Mouse (Mus musculus) adrenal gland, postnatal 4 days (tissue): Measurements from ENCODE around the gene Snx13. TPM values are rescaled to one million over a fixed set of nuclear protein-coding genes. Genes with fewer than 3 reads are reported as not detected.
A peak's percentile ranks its signal among the peaks of the same experiment; 100 is the strongest.

Experiments used
- DNase-seq, 2 experiments: peaks; one replicate each; pipeline ENCODE4 v3.0.0; 2021 to 2022; ENCODE audit warnings: low spot score in 2 of 2, mixed read lengths in 2 of 2
- long read RNA-seq, 2 experiments: library from polyadenylated mRNA; stranded (forward); transcript quantifications; one replicate each; pipeline ENCODE4 v2.0.0; 2021
- total RNA-seq, 2 experiments: library from RNA; stranded (reverse); gene quantifications; 2 replicates each; pipeline ENCODE4 v1.2.3; 2021

The Snx13 gene
- total RNA-seq, result 10 to 100 TPM; 32.3 to 35.1 TPM
- long read RNA-seq, experiment 1, full-length matches to known transcripts, result 3 of 7 reads
- long read RNA-seq, experiment 1, partial matches to known transcripts, result 1 of 7 reads
- long read RNA-seq, experiment 1, other reads (novel, unspliced or antisense), result 3 of 7 reads
- long read RNA-seq, experiment 2, full-length matches to known transcripts, result 18 of 23 reads
- long read RNA-seq, experiment 2, partial matches to known transcripts, result 1 of 23 reads
- long read RNA-seq, experiment 2, other reads (novel, unspliced or antisense), result 4 of 23 reads

DNA sequence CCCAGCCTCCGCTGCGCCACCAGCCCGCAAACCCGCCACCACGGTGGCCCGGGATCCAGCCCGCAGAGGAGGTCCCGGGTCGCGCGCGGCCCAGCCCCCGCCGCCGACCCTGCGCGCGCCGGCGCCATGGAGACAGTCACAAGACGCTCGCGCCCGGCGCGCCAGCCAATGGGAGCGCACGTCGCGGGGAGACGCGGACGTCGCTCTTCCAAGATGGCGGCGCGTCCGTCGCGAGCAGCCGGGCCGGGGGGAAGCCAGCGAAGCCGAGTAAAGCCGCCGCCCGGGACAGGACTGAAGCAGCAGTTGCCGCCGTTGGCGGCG, at the start of gene Snx13:
Gene Snx13 (plus strand): TSS at position 188 of the 321 bp plus-strand sequence.
- DNase-seq, result peak; percentile 71 to 76

DNA sequence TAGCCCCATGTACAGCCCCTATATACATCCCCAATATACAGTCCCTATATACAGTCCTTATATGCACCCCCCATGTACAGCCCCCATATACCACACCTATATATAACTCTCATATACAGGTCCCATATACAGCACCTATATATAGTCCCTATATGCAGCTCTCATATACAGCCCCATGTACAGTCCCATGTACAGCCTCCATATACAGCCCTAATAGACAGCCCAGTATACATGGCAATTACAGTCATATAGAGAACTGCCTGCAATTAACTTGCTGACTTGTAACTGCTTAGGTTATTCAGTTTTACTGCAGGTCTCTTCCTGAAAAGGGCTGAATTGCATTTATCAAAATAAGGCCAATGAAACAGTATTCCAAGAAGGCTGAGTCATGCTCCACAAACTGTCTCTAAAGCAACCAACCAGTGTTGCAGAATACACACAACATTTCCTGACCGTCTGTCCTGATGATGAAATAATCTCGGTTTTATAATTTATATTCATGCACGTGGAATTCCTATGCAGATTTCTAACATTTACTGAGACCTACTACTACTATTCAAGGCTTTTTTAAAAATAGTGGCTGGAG, 49.3 kb upstream of the Snx13 start:
- DNase-seq, result no peak

DNA sequence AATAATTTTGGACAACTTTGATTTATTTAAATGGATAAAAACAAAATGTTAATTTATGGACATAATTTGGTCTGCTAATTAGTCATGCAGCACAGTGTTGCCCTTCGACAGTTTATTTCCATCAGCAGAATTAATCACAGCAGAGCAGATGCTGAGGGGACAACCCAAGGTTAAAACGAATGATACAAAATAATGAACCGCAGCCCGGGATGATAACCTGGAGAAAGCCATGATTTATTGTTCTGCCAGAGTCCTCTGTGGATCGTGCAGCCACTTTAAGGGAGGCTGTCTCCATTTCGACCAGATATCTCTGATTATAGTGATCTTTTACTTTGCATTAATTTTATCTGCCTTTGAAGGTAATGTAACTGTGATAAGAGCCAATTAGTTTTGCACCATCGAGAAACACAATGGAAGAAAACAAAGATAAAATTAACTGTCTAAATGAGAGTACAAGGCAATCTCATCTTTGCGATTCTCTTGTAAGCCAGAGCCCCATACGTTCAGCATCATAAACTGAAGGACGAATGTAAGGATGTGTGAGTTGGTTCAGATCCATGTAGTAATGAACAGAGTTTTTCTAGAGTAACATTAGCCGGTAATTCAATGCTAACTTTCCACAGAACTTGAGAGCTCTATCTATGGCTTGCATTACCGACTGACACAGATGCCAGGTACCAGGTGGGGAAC, 48.1 kb upstream of the Snx13 start:
- DNase-seq, result no peak

DNA sequence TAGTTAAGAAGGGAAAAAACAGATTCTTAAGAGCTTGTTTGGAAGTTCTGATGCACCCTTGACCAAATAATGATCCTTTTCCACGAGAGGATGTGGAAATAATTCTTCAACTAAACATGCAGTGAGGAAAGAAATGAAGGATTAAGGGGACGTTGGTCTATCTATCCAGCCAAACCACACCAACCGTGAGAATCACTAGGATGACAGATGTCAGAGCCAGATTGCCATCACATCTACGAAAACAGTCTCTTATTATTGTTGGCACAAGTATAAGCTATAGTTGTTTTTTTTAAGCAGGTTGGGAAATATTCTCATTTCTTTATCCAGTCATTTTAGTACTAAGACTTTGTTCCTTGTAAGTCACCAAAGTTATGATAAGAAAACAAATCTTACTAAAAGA, 46.7 kb upstream of the Snx13 start:
- DNase-seq, result no peak

DNA sequence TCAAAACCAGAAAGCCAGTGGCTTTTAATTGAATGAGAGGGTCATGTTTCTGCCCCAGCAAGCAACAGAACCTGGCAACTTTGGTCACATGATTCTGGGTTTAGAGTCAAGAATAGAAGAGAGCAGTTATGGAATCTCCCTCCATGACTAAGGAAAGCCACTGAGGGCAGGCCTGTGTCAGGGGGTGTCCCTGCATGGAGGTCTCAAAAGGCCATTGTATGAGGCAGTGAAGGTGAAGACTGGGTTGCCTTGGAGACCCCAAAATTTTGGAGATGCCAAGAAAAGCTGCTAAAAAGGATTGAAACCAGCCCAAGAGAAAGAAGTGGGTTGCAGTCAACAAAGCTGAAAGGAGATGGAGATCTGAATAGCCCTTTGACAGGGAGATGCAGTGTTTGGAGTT, 41.2 kb upstream of the Snx13 start:
- DNase-seq, result no peak

DNA sequence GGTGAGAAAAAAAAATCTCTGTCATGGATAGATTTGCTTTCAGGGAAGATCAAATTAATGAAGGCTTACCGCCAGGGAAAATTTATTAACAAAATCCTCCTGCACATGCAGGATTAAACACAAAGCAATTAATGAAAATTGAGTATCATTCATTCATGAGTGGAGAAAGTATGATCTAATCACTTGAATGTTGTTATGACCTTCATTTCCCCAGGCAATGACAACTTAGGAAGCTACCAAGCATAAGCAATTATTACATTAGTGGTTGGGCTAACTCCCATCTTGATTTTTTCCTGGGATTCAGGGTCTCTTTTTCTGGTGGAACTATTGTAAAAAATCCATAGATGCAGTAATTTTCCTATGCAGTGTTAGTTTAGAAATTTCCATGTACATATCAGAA, 39.1 kb upstream of the Snx13 start:
- DNase-seq, result no peak

DNA sequence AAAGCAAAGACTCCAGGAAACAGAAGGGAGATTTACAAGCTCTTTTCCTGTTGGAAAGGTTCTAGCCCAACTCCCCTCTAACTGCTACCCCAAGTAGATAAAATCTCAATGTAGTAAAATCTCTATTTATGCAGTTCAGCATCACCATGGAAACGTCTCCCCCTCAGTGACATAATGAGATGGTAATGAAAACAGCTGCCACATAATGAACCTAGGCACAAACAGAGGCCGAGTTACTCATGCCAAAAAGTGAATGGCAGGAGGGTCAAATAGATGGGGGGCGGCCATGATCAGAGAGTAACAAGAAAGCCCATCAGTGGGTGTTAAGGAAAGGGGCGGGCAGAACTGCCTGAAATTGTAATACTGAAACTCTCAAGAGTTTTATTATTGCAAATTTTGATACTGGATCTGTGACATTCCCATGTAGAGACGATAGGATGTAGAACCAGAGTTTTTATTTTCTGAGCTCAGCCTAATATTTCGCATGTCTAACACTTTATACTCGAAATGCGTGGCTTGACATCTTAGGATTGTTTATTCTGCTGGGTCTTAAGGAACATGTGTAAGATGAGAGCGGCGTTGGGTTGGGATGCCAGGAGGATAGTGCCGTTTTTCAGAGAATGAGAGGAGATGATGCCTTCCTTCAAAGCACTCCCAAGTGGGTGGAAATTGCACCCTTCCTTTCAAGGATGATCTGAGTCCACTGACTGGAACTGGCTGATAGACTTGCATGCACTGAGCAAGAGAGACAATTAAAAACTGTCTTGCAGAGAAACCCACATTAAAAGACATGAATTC, 38.4 kb upstream of the Snx13 start:
- no peak for DNase-seq

DNA sequence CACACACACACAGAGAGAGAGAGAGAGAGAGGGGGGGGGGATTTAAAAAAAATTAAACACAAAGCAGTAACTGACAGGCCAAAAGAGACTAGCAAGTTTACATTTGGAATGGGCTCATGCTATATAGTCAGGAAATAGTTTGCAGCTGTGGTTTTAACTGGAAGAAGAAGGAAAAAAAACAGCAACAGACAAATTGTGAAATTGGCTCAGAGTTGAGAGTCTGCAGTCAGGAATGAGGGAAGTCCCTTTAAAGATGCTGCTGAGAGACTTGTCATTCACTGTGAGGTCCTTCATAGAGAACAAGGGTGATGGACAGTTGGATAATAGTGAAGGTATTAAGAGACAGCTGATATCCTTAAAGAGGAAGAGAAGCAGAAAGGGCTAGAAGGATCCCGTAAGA, 35.5 kb upstream of the Snx13 start:
- no peak for DNase-seq

DNA sequence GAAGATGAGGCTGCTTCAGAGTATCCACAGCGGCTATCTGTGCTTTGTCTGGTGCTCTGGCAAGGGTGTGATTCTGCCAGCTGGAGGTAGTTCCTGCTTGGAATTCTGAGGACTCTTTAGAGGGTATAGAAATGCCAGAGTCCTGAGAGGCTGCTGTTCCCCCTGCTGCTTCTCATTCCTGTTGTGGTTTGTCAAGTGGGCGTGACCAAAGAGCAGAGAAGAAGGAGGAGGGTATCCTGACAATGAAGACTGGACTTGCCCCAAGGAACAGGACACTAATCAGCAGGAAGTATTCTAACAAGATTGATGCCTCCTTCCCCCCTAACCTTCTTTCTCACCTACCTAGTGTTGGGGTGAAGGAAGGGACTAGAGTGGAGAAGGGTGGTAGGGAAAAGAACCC, 33.0 kb upstream of the Snx13 start:
- no peak for DNase-seq

DNA sequence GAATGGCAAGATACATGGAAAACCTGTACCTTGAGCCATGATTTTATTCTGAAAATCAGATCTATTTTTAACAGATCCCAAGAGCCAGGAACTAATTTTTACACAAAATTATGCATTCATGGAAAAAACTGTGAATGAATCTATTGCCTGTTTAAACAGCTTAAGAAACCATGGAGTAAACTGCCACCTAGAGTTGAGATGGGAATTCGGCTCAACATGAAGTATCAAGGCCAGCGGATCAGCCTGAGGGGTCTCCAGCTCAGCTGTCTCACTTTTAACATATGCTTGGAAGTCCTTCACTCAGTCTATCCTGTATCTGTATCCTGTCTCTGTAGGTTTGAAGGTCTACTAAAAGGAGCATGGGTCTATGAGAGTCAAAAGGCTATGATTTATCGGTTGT, 30.9 kb upstream of the Snx13 start:
- no peak for DNase-seq

DNA sequence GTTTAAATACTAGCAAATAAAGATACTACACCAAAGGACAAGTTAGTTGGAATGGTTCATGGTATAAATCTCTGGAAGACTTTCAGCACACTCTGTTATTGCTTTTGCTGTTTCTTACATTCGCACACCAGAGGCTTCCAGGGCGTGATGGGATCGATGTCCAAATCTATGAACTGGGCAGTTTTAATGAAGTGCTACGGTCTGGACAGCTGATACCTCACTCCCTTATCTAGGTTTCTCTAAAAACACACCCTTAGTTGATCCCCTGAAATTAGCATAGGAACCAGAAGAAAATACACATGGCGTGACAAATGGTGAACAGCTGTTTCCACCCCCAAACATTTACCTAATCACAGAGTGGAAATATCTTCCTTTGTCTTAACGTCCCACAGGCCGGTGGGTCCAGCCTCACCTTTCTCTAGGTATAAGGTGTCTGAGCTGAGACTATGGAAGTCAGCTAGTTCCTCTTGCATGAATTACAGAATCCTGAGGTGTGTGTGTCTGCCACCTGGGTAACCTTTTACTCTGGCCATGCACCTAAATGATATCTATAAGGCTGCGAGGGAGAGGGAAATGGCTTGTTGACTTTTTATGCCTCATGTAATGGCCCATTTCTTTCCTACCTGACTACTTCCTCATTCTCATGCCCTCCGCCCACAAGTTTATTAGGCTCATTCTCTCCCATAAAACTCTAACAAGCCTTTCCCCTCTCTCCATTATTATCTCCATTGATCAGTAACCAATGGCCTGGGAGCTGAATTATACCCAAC, 30.3 kb upstream of the Snx13 start:
- DNase-seq, result no peak

DNA sequence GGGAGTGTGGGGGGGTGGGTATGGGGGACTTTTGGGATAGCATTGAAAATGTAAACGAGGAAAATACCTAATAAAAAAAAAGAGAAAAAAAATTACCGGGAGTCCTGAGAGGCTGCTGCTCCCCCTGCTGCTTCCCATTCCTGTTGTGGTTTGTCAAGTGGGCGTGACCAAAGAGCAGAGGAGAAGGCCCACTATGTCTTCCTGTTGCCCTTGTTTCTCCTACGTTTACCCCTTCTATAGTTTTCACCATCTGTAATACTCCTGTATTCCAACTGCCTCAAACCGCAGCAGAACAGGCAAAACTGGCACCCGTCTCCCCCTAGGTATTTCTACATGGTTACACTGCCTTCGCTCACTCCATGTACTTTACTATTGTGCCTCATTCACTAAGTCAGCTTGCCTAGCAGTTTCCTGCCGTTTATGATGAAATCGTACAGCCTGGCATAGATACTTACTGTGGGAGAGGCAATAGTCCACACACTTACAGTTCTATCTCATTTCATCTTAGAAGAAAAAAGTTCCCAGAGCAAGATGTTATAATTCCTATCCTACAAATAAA, 28.2 kb upstream of the Snx13 start:
- DNase-seq, result no peak

DNA sequence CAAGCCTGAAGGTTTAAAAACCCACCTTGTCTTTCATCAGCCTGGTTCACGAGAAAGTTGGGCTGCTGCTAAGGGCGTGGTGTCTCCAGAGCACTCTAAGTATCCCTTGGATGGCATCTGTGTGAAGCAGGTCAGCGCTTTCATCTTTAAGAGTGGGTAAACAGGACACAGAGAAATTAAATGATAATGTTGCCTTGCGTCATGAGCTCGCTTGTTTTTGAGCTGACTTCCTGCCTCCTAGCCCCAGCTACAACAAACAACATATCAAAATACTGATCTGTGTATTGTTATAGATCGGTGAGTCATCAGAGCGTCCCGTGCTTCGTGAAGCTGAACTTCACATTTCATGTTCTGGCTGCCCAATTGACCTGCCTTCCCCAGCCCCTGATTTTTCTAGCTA, 25.7 kb upstream of the Snx13 start:
- DNase-seq, result no peak

DNA sequence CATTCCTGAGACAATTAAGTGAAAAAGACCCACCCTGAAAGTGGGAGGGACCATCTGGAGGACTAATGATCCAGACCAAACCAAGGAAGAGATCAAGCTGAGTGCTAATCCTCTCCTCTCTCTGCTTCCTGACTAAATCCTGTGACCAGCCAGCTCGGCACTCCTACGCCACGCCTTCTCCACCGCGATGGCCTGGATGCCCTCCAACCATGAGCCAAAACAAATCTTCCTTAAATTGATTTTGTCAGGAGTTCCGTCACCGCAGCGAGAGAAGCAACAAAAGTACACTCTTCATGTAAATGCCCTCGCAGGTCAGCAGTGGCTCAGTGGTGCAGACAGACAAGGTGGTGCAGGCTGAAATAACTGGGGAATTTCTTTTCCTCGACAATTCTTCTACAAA, 24.9 kb upstream of the Snx13 start:
- DNase-seq, result no peak

DNA sequence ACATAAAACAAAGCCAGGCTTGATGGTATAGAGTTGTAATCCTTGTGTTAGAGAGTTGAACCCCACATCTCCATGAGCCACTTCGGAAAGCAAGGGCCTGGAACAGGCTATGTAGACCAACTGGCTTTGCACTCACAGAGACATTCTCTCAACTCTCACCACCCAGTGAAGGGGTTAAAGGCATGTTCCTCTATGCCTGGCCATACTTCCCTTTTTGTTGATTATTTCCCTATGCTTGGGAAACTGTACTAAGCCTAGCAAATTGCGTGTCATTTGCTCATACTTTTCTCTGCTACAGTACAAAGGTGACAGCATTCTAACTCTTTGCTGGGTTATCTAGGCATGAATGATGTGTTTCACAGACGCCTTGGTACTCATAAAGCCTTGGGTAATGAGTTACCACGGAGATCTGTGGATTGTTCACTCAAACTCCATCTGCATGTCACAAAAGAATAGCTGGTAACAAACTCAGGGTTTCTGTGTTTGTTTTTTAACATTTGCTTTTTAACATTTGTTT, 21.0 kb upstream of the Snx13 start:
- no peak for DNase-seq

DNA sequence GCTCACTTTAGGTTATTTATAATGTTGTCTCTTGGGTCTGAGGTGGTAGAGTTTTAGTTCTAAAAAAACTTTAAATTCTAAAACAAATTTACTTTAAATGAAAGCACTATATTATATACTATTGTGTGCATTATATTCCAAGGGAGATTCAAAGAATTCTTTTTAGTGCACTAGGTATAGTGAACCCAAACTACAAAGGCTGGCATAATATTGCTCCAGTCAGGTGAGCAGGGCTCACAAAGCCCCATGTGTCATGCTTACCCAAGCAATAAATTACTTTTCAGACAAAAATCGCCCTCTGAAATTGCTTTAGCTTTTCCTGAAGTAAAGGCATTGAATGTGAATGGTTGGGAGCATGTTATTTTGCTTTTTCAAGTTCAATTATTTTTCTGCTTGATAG, 19.5 kb upstream of the Snx13 start:
- no peak for DNase-seq

DNA sequence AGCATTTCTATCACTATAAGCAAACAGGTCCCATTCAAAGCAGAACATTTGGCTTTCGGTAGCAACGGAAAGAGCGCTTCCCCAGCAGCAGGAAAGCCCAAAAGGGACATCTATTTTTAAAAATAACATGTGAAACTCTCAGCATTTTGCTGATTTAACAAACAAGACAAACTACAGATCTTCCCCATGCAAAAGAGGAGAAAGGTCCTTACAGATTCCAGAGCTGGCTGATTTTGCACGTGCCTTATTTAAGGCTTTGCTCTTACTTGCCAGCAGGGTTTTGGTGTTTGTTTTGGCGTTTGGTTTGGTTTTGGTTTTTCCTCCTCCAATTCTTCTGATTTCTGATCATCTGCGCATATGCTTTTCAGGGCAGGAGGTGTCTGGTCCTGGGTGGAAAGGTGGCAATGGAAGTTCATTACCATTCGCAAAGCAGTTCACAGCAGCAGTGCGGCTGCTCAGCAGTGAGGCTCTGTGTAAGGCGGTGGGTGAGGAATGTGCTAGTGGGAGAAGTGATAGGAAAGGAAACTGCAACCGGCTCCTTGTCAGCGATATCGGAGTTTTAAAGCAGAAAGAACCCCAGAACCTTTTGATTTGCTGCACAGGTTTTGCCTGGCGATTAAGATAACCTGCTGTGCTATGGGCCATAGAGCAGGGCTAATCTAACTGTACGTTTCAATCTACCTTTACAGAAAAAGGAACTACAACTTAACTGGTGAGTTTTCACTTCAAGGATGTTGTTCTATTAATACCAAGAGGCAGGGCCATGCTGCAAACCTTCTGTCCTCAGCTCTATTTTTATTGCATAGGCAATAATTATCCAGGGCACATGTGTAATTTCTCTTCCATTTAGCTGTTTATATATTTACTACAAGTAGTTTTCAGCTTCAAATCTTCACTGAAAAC, 8.1 kb upstream of the Snx13 start:
- no peak for DNase-seq

DNA sequence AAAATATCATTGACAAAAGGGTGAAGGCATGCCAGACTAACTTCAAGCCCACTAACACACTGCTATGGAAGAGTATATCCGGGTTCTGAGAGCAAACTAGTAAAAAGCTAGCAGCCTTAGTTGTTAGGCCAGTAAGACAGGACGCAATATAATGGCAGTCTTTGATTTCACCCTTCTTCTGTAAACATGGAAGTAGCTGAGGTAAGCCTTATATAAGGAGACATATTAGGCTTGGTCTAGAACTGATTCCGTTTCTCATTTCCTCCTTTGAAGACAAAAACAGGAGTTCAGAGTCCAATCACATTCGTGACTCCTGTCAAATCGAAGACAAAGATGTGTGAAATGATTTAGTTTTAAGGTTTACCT, 7.4 kb upstream of the Snx13 start:
- no peak for DNase-seq

DNA sequence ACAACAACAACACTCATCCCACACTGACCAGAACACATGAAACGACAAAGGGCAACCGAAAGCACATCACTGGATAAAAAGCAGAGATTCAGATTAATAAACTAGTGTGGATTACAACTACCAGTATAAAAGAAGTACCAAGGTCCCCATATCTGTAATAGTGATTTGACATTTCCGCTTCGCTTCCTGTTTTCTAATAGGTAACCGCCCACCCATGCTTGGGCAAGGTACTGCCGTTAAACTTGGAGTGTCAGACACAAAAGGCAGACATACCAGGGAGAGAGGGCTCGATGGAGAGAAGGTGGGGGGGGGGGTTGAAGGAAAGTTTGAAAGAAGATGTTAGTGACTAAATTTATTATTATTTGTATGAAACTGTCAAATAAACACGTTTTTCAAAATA, 5.0 kb upstream of the Snx13 start:
- no peak for DNase-seq
